Mouse (Mus musculus): ENCODE results near the gene Fam126a.

GRCm38 (mm10) chr5:23911556-23911955 lies 118.9 kb downstream of the Fam126a start:
- no peak for TF ChIP-seq CTCF (IDR thresholded peaks at IDR 0.05; ENCODE audit: low read depth, low read length)
- no peak for TF ChIP-seq POLR2A (IDR thresholded peaks at IDR 0.05; ENCODE audit: insufficient read depth, low read length)
- TF ChIP-seq EP300 (IDR thresholded peaks at IDR 0.05; ENCODE audit: insufficient read depth, low read depth, low read length): no peak
